Mouse (Mus musculus): Measurements from ENCODE around the gene Fam166a.

Gene Fam166a

GRCm38 (mm10) chr2:25223681-25224491 lies 5.3 kb downstream of the Fam166a start:
- peak; percentile 67 for DNase-seq (ENCODE audit: low spot score)

GRCm38 (mm10) chr2:25224492-25224765 lies 5.9 kb downstream of the Fam166a start, which contains the start of gene Tubb4b:
TSS of gene Tubb4b (minus strand) at chr2:25224702.
- DNase-seq (ENCODE audit: low spot score) = no peak

GRCm38 (mm10) chr2:25224766-25225752 lies 6.5 kb downstream of the Fam166a start:
- DNase-seq (ENCODE audit: low spot score) = peak; percentile 99

- no peak for DNase-seq (ENCODE audit: low spot score)
These were observed 7.3 kb downstream of the Fam166a start for GRCm38 (mm10) chr2:25225811-25226379.

GRCm38 (mm10) chr2:25226864-25227263 lies 8.3 kb downstream of the Fam166a start:
- peak; percentile 62 for DNase-seq (ENCODE audit: low spot score)

- no peak for DNase-seq (ENCODE audit: low spot score)
These were observed 8.9 kb downstream of the Fam166a start for GRCm38 (mm10) chr2:25227406-25227805.

GRCm38 (mm10) chr2:25228431-25228889 lies 9.9 kb downstream of the Fam166a start:
- peak; percentile 92 for DNase-seq (ENCODE audit: low spot score)

DNA sequence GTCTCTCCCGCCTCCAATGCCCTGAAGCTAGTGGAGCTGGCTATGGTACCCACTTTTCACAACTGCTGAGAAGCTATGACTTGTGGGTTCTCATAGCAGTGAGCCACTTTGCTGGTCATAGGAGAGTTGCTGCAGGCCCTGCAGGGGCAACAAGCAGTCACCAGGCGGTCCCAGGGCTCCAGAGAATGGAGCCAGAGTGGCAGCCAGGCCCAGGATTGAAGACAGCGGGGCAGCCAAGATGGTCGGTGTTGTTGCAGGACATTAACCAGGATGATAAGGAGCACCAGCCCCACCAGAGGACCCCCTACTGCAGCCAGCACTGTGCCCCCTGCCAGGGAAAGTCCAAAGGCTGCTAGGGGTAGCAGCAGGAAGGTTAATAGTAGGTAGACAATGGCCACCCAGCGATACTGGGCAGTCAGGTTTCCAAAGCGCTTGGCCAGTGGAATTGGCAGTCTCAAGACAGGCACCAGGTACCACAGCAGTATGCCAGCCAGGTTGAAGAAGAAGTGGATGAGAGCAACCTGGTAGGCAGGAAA lies 10.5 kb downstream of the Fam166a start:
- no peak for DNase-seq (ENCODE audit: low spot score)

- DNase-seq (ENCODE audit: low spot score) = no peak
These were observed 11.0 kb downstream of the Fam166a start for GRCm38 (mm10) chr2:25229582-25229981.

DNA sequence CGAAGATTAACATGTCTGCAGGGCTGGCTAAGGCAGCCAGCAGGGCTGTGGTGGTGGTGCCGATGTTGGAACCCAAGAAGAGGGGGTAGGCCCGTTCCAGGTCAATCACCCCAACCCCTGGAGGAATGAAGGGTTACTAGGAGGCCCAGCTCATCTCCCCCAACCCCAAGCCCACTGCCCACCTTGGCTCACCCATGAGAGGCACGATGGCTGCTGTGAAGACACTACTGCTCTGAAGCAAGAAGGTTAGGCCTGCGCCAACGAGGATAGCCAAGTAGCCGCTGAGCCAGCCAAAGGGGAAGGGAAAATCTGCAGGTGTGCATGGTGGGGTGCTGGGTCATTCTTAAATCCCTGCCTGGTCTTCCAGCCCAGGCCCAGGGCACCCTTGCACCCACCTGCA lies 12.0 kb downstream of the Fam166a start:
- no peak for DNase-seq (ENCODE audit: low spot score)

DNA sequence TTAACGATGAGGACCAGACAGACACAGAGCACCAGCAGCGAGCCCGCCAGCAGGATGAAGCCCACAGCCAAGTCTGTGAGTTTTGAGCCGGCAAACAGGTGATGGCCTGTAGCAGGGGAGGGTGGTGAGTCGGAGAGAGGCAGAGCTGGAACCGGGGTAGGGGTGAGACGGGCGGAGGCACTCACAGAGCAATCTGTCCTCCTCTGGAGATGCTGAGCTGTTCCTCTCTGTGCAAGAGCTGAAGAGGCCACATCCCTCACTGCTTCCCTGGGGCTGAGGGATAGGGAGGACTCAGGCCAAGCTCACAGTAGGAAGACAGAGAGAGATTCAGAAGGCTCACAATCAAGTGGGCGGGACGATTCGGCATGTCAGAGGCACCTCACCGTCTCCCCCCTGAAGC lies 12.5 kb downstream of the Fam166a start:
- DNase-seq (ENCODE audit: low spot score) = no peak

- no peak for DNase-seq (ENCODE audit: low spot score)
These were observed 14.9 kb downstream of the Fam166a start for GRCm38 (mm10) chr2:25233421-25233820.

- DNase-seq (ENCODE audit: low spot score) = no peak
These were observed 15.5 kb downstream of the Fam166a start, which contains the start of gene Slc34a3 for GRCm38 (mm10) chr2:25234050-25234449. TSS of gene Slc34a3 (minus strand) at chr2:25234364.

DNA sequence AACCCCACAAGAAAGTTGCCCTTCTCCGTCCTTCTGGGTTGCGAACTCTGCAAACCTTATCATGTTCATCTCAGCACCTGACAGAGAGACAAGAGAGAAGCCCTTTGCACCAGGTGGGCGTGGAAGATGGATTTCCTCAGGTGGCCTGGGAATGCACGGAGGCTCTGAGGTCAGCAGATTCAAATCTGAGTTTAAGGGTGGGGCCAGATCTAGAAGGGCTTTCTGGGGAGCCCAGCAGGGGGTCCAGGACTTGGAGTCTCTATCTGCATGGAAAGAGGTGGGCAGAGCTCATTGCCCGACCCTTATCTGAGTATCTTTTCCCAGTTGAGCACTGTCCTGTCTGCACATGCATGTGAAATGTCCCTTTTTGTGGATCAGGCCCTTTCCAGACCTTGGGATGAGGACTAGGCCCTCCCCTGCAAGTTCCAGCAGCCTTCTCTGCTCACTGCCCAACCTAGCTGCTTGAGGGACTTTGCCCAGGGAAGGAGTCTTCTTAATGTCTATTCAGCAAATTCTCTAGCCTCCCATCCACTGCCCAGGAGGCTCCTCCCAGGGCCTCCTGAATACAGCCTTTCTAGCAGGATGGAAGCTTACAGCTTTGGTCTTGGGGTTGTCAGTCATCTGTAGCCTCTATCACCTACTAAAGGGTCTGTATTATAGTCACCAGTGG lies 16.1 kb downstream of the Fam166a start:
- DNase-seq (ENCODE audit: low spot score) = no peak

- no peak for DNase-seq (ENCODE audit: low spot score)
These were observed 18.1 kb downstream of the Fam166a start, which contains the start of gene Rnf224 for GRCm38 (mm10) chr2:25236614-25237013. TSS of gene Rnf224 (minus strand) at chr2:25236787.

- no peak for DNase-seq (ENCODE audit: low spot score)
These were observed 19.0 kb downstream of the Fam166a start for GRCm38 (mm10) chr2:25237522-25237921.

GRCm38 (mm10) chr2:25238106-25238505 lies 19.6 kb downstream of the Fam166a start:
- DNase-seq (ENCODE audit: low spot score) = no peak

DNA sequence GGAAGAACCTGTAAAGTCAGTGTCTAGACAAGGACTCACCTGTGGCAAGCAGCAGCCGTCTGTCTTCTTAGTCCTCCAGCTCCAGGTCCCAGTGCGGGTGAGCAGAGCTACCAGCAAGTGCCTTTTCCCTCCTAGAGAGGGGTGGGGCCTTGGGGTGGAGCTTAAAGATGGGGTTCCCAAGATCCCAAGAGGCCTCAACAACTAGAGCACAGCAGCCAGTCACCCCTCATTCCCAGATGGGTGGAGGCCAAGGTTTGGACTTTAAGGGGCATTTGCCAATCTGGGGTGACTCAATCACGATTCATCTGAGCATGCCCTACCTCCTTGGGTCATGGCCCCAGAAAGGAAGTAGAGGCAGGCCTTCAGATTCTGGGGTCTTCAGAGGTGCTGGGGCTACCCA lies 21.2 kb downstream of the Fam166a start:
- DNase-seq (ENCODE audit: low spot score) = no peak

GRCm38 (mm10) chr2:25240310-25240709 lies 21.8 kb downstream of the Fam166a start:
- no peak for DNase-seq (ENCODE audit: low spot score)

GRCm38 (mm10) chr2:25240723-25241437 lies 22.3 kb downstream of the Fam166a start:
- no peak for DNase-seq (ENCODE audit: low spot score)

DNA sequence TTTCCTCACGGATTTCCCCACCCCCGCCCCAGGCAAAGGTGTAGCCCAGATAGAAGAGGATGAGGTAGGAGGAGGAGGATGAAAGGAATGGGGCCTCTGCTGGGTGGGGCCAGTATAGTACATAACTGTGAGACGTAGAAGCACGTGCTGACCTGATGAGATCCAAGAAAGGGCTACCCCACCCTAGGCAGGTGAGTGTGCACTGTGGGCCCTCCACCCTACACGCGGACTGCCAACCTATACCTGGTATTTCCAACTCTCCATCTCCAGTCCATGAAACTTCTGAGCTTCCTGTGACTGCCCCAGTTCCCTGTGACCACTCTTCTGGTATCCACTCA lies 22.9 kb downstream of the Fam166a start:
- DNase-seq (ENCODE audit: low spot score) = no peak

Data from adipocyte (in vitro differentiated cells).